Mouse (Mus musculus): ENCODE measurements around the gene Ube2e1. TPM values are rescaled to one million over a fixed set of nuclear protein-coding genes. Genes with fewer than 3 reads are reported as not detected.
"Not testable (repeated sequence)": the region's sequence is repeated elsewhere in the genome, so short reads cannot be mapped to it uniquely, and the experiment has no call there.

Gene Ube2e1
- polyA plus RNA-seq, 1 experiment from 2014 or later: 19.3 TPM

DNA sequence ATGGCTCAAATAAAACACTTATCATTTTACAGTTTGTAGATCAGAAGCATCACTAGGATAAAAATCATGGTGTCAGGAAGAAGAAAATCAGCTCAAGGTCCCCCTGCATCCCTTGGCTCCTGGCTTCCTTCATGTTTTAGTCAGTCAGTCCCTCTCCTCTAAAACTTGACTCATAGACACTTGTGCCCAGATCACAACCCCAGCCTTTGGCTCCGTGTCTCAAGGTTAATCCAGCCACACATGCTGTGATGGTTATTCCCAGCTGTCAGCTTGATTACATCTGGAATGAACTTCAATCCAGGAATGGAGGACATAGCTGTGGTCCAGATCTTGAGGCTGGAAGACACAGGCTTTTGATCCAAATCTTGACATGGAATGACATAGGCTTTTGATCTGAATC, 57.1 kb downstream of the Ube2e1 start:
- Histone ChIP-seq H3K4me1 (ENCODE audit: control insufficient read depth in 2 of 2, insufficient read depth in 2 of 2, low read length in 2 of 2) (peaks cover 0 to 9% of the 10 kb centered on the region in 2 experiments; a peak in 1 of 4 replicates), H3K9ac (ENCODE audit: low read length) (no peak overlapping the region), H3K36me3 (ENCODE audit: control insufficient read depth, insufficient read depth, low read length) (peaks cover 26% of the 10 kb centered on the region), H3K4me3 (ENCODE audit: control insufficient read depth in 1 of 2, insufficient read depth in 1 of 2, low read depth in 1 of 2, low read length in 2 of 2) (no peak overlapping the region), H3K9me3 (ENCODE audit: control insufficient read depth, low read length) (0 out of 2 replicates have a peak, but pooled peaks cover 3% of the 10 kb centered on the region), H3K4me2 (ENCODE audit: low read length) (no peak overlapping the region), H3K27ac (replicated peaks in 1 of 2; ENCODE audit: control insufficient read depth in 1 of 2, insufficient read depth in 1 of 2, low read depth in 2 of 2, low read length in 2 of 2) (no peak overlapping the region), H3K27me3 (ENCODE audit: control insufficient read depth, insufficient read depth, low read length) (no peaks in the 10 kb centered on the region)
- no peak for ATAC-seq (ENCODE audit: insufficient number of reproducible peaks, insufficient read depth, low FRiP score, low read depth)
- 77% methylated on average over 1 of the region's 1 CpGs for WGBS

DNA sequence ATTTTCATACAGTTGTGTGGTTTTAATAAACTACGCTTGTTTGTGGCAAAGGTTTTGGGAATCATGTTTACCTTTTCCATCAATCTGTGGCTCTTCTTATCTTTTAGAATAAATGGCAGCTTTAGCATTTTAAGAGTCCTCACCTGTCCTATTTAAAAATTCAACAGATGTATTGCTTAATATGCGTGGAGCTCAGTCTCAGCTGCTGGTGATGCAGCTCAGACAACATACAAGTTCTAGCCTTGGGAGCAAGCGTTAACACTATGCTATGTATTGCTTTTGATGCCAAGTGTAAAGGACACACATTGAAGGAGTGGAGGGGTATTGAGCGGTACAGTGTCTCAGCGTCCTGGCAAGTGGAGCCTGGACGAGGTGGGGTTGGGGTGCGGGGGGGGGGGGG, 60.0 kb downstream of the Ube2e1 start:
- 4% methylated on average over 7 of the region's 7 CpGs for WGBS
- Histone ChIP-seq H3K27ac (replicated peaks in 1 of 2; ENCODE audit: control insufficient read depth in 1 of 2, insufficient read depth in 1 of 2, low read depth in 2 of 2, low read length in 2 of 2) (peak overlapping the region in 1 of 2 experiments; percentile 77; a peak in 2 of 4 replicates), H3K4me2 (ENCODE audit: low read length) (peak overlapping the region; percentile 83), H3K4me3 (ENCODE audit: control insufficient read depth in 1 of 2, insufficient read depth in 1 of 2, low read depth in 1 of 2, low read length in 2 of 2) (peak overlapping the region; percentile 74 to 91; a peak in 3 of 4 replicates), H3K36me3 (ENCODE audit: control insufficient read depth, insufficient read depth, low read length) (peaks cover 28% of the 10 kb centered on the region), H3K27me3 (ENCODE audit: control insufficient read depth, insufficient read depth, low read length) (no peaks in the 10 kb centered on the region), H3K9ac (ENCODE audit: low read length) (peak overlapping the region; percentile 86), H3K4me1 (ENCODE audit: control insufficient read depth in 2 of 2, insufficient read depth in 2 of 2, low read length in 2 of 2) (peaks cover 0 to 12% of the 10 kb centered on the region in 2 experiments; a peak in 2 of 4 replicates), H3K9me3 (ENCODE audit: control insufficient read depth, low read length) (no peaks in the 10 kb centered on the region)
- no peak for ATAC-seq (ENCODE audit: insufficient number of reproducible peaks, insufficient read depth, low FRiP score, low read depth)

DNA sequence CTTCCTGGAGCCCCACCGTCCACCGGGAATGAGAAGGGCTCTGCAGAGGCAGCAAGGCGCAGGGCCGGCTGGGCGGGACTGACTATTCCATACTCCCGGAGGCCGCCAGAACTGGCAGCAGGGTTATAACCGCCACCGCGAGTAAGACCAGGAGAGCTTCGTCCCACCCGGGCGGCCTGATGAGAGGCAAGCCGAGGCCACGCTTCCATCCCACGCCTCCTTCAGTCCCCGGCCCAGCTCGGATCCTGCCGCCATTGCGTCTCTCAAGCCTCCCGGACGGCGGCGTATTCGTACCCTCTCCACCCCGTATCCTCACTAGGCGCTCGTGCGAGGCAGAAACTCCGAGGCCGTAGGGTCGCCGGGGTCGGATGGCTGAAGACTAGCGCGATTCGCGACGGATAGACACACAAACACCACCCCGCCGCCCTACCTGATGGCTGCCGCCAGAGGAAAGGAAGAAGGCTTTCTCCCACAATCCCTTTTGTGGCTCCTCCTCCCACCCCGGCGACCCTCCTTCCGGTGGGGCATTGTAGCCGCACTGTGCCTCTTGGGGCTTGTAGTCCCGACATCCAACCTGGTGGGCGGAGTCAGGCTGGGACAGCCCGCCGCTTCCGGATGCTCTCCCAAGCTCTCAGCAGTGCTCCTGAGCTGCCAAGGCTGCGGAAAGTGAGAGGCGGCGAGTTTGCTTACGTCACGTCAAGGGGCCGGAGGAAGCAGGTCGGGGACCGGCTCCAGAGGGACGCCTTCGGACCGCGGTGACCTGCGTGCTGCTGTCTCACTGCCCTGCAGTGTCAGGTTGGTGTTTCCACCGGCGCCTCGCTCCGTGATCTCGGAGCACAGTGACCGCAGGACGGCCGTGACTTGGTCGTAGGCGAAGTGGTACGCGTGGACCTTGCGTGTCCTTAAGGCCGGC, 60.9 kb downstream of the Ube2e1 start, which contains the start of the genes Nkiras1 and Rpl15:
TSS of gene Nkiras1 (plus strand) at position 608 of the 913 bp plus-strand sequence.
TSS of gene Rpl15 (minus strand) at position 863 of the 913 bp plus-strand sequence.
- H3K36me3 ChIP-seq (ENCODE audit: control insufficient read depth, insufficient read depth, low read length): peaks cover 32% of the 10 kb centered on the region
- peaks cover 0 to 12% of the 10 kb centered on the region in 2 experiments; a peak in 2 of 4 replicates for H3K4me1 ChIP-seq (ENCODE audit: control insufficient read depth in 2 of 2, insufficient read depth in 2 of 2, low read length in 2 of 2)
- H3K27me3 ChIP-seq (ENCODE audit: control insufficient read depth, insufficient read depth, low read length): no peaks in the 10 kb centered on the region
- no peaks in the 10 kb centered on the region for H3K9me3 ChIP-seq (ENCODE audit: control insufficient read depth, low read length)
- ATAC-seq (ENCODE audit: insufficient number of reproducible peaks, insufficient read depth, low FRiP score, low read depth): peak; percentile 100
- peak within 1 kb of the TSS; percentile 74 to 86 for H3K27ac ChIP-seq (replicated peaks in 1 of 2; ENCODE audit: control insufficient read depth in 1 of 2, insufficient read depth in 1 of 2, low read depth in 2 of 2, low read length in 2 of 2)
- H3K4me3 ChIP-seq (ENCODE audit: control insufficient read depth in 1 of 2, insufficient read depth in 1 of 2, low read depth in 1 of 2, low read length in 2 of 2): peak within 1 kb of the TSS; percentile 74 to 91
- WGBS: under 1% methylated on average over 77 of the region's 78 CpGs
- H3K9ac ChIP-seq (ENCODE audit: low read length): peak within 1 kb of the TSS; percentile 98
- peak within 1 kb of the TSS; percentile 83 for H3K4me2 ChIP-seq (ENCODE audit: low read length)

DNA sequence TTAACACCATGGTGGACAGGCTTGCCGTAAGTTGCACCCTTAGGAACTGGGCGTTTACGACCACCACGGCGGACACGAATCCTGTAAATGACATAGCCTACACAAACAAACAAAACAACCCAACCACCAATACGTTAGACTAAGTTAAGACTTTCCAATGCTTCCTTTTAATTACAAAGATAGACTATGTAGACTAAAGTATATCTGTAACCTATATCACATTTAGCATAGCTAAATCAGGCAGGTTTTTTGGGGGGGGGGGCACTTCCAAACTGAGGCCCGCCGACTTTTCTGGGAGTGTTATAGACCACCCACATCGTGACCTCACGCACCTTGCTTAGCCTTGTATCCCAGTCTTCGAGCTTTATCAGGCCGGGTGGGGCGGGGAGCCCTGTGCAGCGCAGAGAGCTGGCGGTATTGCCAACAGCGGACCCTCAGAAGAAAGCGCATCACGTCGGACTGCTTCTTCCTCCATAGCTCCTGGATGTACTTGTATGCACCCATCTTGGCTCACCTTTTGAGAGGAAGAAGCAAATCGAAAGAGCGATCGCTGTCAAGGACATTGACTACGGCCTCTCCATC, 61.6 kb downstream of the Ube2e1 start:
- Histone ChIP-seq H3K27ac (replicated peaks in 1 of 2; ENCODE audit: control insufficient read depth in 1 of 2, insufficient read depth in 1 of 2, low read depth in 2 of 2, low read length in 2 of 2) (peak overlapping the region; percentile 74 to 86), H3K4me3 (ENCODE audit: control insufficient read depth in 1 of 2, insufficient read depth in 1 of 2, low read depth in 1 of 2, low read length in 2 of 2) (peak overlapping the region; percentile 68 to 91), H3K4me2 (ENCODE audit: low read length) (peak overlapping the region; percentile 75), H3K9ac (ENCODE audit: low read length) (peak overlapping the region; percentile 98), H3K4me1 (ENCODE audit: control insufficient read depth in 2 of 2, insufficient read depth in 2 of 2, low read length in 2 of 2) (peaks cover 0 to 12% of the 10 kb centered on the region in 2 experiments; a peak in 2 of 4 replicates), H3K36me3 (ENCODE audit: control insufficient read depth, insufficient read depth, low read length) (peaks cover 32% of the 10 kb centered on the region)
- not testable (repeated sequence) for H3K27me3 ChIP-seq (ENCODE audit: control insufficient read depth, insufficient read depth, low read length); H3K9me3 ChIP-seq (ENCODE audit: control insufficient read depth, low read length); ATAC-seq (ENCODE audit: insufficient number of reproducible peaks, insufficient read depth, low FRiP score, low read depth)
- WGBS: 0% methylated on average over 22 of the region's 24 CpGs

DNA sequence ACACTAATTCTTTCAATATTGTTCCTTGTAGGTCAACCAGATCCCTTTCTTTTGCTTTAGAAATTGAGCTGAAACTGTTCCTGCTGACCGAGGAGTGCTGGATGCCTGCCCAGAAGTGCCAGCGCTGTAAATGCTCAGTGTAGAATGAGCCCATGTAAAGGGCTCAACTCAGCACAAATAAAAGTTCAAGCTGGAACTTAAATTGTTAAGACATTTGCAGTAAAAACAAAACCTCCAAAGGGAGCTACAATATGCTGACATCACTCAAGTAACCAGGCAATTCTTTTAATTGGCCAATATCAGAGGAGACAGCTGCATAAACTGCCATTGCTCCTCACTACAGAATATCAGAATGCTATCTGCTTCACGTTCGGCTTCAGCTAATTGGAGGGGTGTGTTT, 68.2 kb downstream of the Ube2e1 start:
- no peaks in the 10 kb centered on the region for H3K27me3 ChIP-seq (ENCODE audit: control insufficient read depth, insufficient read depth, low read length)
- H3K4me1 ChIP-seq (ENCODE audit: control insufficient read depth in 2 of 2, insufficient read depth in 2 of 2, low read length in 2 of 2): peaks cover 0 to 12% of the 10 kb centered on the region in 2 experiments; a peak in 2 of 4 replicates
- H3K4me3 ChIP-seq (ENCODE audit: control insufficient read depth in 1 of 2, insufficient read depth in 1 of 2, low read depth in 1 of 2, low read length in 2 of 2): no peak overlapping the region
- H3K9me3 ChIP-seq (ENCODE audit: control insufficient read depth, low read length): peaks cover 6% of the 10 kb centered on the region; the same call in 1 of the 2 replicates
- no peak overlapping the region; the same call in 1 of the 2 replicates for H3K4me2 ChIP-seq (ENCODE audit: low read length)
- H3K27ac ChIP-seq (replicated peaks in 1 of 2; ENCODE audit: control insufficient read depth in 1 of 2, insufficient read depth in 1 of 2, low read depth in 2 of 2, low read length in 2 of 2): peak overlapping the region in 1 of 2 experiments; percentile 33; a peak in 1 of 4 replicates
- WGBS: 22% methylated on average over 4 of the region's 4 CpGs
- no peak overlapping the region; the same call in 1 of the 2 replicates for H3K9ac ChIP-seq (ENCODE audit: low read length)
- peaks cover 29% of the 10 kb centered on the region for H3K36me3 ChIP-seq (ENCODE audit: control insufficient read depth, insufficient read depth, low read length)
- no peak for ATAC-seq (ENCODE audit: insufficient number of reproducible peaks, insufficient read depth, low FRiP score, low read depth)

DNA sequence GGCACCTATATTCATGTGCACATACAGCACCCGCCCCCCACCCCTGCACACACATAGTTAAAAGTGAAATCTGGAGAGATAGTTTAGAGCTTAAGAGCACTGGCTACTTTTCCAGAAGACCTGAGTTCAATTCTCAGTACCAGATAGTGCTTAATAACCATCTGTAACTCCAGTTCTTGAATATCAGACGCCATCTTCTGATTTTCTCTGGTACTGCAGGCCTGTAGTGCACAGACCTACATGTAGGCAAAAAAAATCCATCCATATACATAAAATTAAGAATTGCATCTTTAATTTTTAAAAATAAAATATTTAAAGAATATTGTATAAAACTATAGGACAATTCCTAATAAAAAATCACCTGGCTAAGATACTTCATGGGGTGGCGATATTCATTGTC, 70.5 kb downstream of the Ube2e1 start:
- peaks cover 6% of the 10 kb centered on the region; the same call in 1 of the 2 replicates for H3K9me3 ChIP-seq (ENCODE audit: control insufficient read depth, low read length)
- H3K4me2 ChIP-seq (ENCODE audit: low read length): no peak overlapping the region
- no peaks in the 10 kb centered on the region for H3K27me3 ChIP-seq (ENCODE audit: control insufficient read depth, insufficient read depth, low read length)
- ATAC-seq (ENCODE audit: insufficient number of reproducible peaks, insufficient read depth, low FRiP score, low read depth): no peak
- no peak overlapping the region for H3K4me3 ChIP-seq (ENCODE audit: control insufficient read depth in 1 of 2, insufficient read depth in 1 of 2, low read depth in 1 of 2, low read length in 2 of 2)
- 85% methylated on average over 3 of the region's 3 CpGs for WGBS
- no peak overlapping the region for H3K9ac ChIP-seq (ENCODE audit: low read length)
- peaks cover 0 to 12% of the 10 kb centered on the region in 2 experiments; a peak in 2 of 4 replicates for H3K4me1 ChIP-seq (ENCODE audit: control insufficient read depth in 2 of 2, insufficient read depth in 2 of 2, low read length in 2 of 2)
- no peak overlapping the region for H3K27ac ChIP-seq (replicated peaks in 1 of 2; ENCODE audit: control insufficient read depth in 1 of 2, insufficient read depth in 1 of 2, low read depth in 2 of 2, low read length in 2 of 2)
- 0 out of 2 replicates have a peak, but pooled peaks cover 8% of the 10 kb centered on the region for H3K36me3 ChIP-seq (ENCODE audit: control insufficient read depth, insufficient read depth, low read length)

DNA sequence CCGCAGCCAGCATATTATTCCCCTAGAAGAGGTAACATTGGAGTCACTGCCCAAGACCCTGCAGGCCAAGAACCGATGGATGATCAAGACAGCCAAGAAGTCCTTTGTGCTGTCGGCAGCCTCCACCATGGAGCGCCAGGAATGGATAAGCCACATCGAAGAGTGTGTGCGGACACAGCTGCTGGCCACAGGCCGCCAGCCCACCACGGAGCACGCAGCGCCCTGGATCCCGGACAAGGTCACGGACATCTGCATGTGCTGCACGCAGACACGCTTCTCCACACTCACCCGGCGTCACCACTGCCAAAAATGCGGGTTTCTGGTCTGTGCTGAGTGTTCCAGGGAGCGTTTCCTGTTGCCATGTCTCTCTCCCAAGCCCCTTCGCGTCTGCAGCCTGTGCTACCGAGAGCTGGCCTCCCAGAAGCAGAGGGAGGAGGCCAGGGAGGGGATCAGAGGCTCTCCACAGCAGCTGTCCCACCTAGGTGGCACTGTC, 89.0 kb downstream of the Ube2e1 start:
- ATAC-seq (ENCODE audit: insufficient number of reproducible peaks, insufficient read depth, low FRiP score, low read depth): no peak
- H3K9ac ChIP-seq (ENCODE audit: low read length): no peak overlapping the region
- H3K27ac ChIP-seq (replicated peaks in 1 of 2; ENCODE audit: control insufficient read depth in 1 of 2, insufficient read depth in 1 of 2, low read depth in 2 of 2, low read length in 2 of 2): no peak overlapping the region
- H3K4me1 ChIP-seq (ENCODE audit: control insufficient read depth in 2 of 2, insufficient read depth in 2 of 2, low read length in 2 of 2): peaks cover 0 to 3% of the 10 kb centered on the region in 2 experiments; a peak in 2 of 4 replicates
- no peaks in the 10 kb centered on the region for H3K27me3 ChIP-seq (ENCODE audit: control insufficient read depth, insufficient read depth, low read length)
- no peaks in the 10 kb centered on the region for H3K36me3 ChIP-seq (ENCODE audit: control insufficient read depth, insufficient read depth, low read length)
- no peak overlapping the region for H3K4me3 ChIP-seq (ENCODE audit: control insufficient read depth in 1 of 2, insufficient read depth in 1 of 2, low read depth in 1 of 2, low read length in 2 of 2)
- no peak overlapping the region for H3K4me2 ChIP-seq (ENCODE audit: low read length)
- H3K9me3 ChIP-seq (ENCODE audit: control insufficient read depth, low read length): no peaks in the 10 kb centered on the region
- 81% methylated on average over 21 of the region's 21 CpGs for WGBS

Measured in heart, embryonic 14.5 days (tissue).